Mouse (Mus musculus) kidney, postnatal 4 days (tissue): ENCODE data around the gene Mmd2.

ENCODE experiments used
- DNase-seq, 2 experiments: peaks; one replicate each; pipeline ENCODE4 v3.0.0; 2021; ENCODE audit warnings: mixed read lengths in 2 of 2

The Mmd2 gene

DNA sequence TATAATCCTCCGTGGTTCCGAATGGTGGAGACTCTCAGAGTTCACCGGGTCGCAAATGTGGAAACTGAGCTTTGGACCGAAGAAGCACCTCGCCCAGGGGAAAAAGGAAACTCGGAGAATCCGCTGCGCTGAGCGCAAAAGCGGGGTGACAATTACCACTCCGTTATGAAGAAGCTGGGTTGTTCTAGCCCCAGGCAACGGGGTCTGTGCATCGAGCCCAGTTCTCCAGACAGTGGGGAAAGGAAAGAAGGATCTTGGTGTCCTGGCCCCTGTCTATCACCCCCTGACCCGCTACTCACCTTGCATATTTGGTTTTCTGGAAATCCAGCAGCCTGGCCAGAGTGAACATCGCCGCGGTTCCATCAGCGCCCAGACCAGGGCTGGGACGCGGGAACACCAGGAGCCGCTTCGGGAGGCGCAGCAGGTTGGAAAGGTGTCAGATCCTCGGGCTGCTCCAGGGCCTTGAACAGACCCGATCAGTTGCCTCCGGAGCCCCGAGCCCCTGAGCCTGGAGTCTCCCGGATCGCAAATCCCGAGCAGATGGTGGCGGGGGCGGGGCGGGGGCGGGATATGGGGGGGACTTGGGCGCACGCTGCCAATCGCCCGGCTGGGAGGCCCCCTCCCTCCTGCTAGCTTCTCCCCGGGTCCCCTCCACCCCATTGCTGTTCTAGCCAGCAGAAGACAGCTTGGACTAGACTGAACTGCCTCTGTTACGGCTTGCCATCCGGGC is at the start of gene Mmd2:
TSS of gene Mmd2 (minus strand) at position 542 of the 730 bp plus-strand sequence.
- DNase-seq, result peak; percentile 22 to 35

DNA sequence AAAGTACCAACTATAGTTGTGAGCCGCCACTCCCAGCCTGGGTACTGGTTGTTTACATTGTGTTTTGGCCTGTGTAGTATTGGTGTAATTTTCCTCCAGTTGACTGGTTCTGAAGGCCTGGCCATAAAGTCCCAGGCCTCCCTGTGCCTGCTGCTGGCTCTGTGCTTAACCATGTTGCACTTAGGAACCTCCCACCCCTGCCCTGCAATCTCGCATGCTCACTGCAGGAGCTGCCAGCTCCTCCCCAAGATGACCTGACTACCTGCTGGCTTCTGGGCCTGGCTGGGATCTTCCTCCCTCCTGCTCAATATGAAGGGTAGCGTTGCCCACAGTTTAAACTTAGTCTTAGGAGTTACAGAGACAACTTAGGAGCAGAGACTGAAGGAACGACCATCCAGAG is 43.7 kb upstream of the Mmd2 start:
- DNase-seq, result peak in 1 of 2 experiments; percentile 32

DNA sequence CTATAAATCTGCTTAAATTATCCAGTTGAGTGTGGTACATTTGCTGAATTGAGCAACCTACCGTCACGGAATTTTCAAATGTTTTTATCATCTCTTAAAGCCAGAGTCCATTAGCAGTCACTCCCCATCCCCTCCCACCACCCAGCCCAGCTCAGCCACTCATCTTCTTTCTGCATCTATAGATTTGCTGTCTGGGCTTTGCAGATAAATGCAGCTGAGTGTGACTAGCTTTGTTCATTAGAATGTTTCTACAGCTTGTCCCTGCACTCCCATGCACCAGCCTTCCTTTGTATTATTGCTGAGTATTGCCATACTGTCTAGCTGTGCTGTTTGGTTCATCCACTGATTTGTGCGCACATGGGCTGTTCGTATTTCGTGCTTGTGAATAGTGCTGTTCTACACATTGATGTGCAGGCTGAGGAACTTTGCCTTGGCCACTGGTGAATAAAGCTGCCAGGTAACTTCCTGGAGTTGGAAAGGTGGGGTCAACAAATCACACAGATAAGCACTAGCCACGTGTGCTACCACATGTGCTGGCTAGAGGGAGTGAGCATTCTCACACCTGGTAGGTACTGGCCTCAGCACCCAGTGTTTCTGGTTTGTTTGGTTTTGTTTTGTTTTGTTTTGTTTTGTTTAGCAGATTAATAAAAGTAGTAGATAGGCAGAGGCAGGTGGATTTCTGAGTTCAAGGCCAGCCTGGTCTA is 42.3 kb upstream of the Mmd2 start:
- no peak for DNase-seq

DNA sequence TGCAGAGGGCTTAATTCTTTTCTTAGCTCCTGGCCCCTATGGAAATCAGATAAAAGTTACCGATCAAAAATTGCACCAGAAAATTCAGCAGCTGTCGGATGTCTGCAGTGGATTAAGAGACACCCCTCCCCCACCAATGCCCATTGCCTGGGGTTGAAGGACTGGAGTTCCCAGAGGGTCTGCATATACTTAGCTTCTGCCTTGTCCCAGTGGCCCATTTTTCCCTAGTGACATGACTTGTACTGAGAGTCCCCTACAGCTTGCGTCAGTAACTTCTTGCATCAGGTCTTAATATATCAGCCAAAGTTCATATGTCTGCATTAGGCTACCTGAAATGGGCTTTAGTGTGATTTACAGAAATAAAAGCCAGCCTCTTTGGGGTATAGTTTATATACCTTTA is 41.8 kb upstream of the Mmd2 start:
- no peak for DNase-seq

DNA sequence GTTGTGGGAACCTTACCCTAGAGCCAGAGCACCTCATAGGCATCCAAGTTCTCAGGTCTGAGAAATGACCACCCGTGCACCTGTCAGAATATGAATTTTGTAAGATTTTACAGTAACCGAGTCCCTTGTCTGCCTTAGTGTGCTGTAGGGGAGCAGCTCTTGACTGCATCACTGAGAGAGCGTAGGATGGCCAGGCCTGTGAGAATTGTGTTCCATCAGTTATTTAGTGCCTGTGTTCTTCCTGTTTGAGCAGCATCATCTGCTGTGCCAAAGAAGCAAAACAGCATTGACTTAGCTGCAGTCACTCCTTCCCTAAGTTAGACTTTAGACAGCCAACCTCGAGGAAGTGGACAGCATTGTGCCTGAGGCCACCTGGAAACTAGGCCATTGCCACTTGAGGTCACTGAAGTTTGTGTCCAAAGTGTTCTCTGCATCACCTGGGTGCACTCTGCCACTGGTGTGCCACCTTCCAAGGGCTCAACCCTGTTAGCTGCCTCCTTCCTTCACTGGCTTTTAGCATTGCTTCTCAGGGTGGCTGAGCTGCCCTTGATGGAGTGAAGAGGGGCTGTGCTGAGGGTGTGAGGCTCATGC is 41.0 kb upstream of the Mmd2 start:
- no peak for DNase-seq

DNA sequence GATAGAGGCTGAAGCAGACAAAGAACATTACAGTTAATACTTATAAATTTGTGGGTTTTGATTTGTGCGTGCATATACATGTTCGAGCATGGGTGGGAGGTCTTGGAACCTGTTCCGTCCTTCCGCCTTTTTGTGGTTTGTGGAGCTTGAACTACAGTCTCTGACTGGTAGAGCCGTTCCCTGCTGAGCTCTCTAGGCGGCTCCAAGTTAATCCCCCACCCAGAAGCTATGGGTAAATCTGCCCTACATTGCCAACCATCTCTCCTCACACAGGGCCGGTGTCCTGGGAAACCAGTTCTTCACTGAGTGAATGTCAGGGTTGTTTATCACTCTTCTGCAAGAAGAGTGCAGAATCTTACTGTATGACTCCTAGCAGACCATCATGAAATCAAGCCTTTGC is 39.6 kb upstream of the Mmd2 start:
- no peak for DNase-seq

DNA sequence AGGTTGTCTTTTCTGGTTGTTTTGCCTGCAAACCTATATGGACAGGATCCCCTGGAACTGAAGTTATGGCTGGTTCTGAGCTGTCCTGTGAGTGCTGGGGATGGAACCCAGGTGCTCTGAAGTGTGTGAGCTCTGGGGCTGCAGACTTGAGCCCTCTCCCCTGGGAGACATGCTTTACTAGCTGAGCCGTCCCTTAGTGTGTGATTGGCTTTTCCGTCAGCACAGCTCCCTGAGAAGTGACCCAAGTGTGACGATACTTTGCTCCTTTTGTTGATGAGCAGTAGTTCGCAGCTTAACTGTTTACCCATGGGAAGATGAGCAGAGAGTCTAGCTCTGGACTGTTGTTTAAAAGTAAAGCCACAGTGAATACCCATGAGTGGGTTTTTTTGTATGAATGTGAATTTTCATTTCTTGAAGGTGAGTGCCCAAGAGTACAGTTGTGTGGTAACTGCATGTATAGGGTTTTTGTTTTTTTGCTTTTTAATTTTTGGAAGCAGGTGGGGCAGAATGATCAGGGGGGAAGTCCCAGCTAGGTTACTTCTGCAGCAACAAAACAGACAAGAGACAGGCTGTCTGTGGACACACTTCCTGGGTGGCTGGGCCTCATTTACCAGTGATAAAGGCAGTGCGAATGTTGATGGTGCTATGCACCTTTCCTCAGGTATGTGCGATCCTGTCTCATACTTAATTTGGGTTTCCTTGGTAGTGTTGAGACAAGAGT is 32.9 kb upstream of the Mmd2 start:
- no peak for DNase-seq

DNA sequence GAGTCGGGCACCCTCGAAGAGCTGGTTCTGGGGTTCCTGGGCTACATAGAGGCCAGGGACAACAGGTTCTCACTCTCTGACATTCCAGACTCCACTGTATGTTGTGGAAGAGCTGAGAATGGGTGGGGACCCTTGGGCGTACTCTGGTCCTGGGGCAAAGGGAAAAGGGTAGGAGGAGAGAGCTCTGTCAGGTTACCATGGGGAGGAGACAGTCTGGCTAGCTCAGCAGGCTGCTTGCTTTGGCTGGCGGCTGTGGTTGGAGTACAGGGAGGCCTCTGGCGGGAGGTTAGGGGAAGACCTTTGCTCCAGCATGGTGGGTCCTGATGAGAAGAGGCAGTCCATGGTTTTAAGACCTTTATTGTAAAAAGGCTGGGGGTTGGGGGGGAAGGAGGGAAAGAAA is 31.5 kb upstream of the Mmd2 start:
- DNase-seq, result peak; percentile 34 to 60

DNA sequence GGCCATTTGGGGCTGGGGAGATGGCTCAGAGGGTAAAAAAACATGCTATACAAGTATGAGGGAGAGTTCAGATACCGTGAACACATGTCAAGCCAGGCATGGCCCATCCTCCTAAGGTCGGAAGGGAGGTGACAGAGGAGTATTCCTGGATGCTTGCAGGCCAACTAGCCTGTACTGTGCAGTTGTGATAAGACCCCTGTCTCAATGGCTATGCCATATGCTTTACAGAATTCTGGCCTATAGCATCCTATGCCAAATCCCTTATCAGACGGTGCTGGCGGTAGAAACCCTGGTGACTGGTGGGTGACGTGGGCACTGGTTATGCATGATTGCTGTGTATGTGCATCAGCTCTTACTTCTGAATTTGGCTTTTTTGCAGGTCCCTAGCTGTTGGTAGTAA is 29.2 kb upstream of the Mmd2 start:
- DNase-seq, result no peak

DNA sequence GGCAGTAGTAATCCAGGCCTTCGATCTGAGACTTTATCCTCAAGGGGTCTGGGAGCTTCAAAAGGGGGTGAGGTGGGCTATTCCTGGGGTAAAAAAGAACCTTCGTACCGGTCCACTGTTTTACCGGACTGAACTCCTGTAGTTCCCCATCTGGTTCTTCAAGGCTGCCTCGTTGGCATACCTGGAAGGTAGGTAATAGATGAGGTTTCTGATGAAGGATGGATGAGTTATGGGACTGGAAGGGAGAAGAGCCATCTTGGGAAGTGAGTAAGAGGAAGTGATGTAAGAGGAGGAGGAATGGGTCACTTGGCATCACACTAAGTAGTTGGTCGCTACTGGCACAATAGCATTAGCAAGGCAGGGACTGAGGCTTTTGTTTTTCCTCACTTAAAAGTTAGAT is 21.6 kb upstream of the Mmd2 start:
- DNase-seq, result no peak

DNA sequence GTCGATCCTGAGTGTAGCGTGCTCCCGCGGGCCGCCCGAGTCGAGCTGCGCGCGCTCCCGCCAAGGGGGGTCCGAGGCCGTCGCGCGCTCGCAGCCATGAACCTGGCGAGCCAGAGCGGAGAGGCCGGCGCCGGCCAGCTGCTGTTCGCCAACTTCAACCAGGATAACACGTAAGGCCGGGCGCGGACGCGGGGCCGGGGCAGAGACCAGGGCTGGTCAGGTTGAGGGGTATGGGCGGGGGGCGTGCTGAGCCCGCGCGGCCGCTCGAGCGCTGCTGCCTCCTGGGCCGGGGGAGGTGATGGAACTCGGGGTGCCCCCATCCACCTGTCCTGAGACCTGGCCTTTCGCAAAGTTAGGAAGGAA is 21.0 kb upstream of the Mmd2 start:
- no peak for DNase-seq

DNA sequence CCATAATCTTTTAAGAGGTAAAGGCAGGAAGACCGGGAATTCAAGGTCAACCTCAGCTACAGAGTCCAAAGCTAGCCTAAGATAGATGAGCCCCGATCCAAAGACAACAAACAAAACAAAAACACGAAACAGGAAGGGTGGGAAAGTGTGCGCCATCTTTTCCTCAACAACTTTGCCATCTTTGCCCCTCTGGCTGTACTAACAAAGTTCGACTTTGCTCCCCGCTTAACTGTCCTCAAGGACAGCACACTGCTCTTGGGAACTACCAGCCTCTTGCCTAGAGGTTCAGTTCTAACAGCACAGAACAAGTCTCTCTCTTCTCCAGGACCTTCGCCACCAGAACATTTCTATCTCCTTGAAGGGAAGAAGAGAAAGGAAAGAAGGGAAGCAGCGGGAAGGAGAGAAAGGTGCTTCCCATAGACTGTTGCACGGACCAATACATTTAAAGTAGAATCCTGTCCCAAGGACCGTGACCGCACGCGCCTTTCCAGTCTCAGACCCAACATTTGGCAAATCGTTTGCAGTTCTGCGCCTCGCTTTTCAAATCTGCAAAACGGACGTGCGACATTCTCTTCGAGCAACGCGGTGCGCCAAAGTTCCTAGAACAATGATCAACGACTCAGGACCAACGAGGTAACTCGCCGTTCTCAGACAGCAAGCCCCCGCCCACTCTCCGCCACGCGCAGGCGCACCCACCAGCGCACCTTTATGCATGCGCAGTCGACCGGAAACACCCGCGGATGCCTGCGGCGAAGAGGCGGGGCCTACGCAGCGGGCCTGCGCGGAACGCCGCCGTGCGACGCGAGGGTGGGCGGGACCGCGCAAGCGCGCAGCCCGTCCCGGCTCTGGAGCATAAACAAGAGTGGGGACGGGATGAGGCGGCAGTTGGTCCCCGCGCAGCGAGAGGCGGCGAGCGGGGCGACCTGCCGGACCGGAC is 20.4 kb upstream of the Mmd2 start:
- DNase-seq, result peak; percentile 98 to 99

DNA sequence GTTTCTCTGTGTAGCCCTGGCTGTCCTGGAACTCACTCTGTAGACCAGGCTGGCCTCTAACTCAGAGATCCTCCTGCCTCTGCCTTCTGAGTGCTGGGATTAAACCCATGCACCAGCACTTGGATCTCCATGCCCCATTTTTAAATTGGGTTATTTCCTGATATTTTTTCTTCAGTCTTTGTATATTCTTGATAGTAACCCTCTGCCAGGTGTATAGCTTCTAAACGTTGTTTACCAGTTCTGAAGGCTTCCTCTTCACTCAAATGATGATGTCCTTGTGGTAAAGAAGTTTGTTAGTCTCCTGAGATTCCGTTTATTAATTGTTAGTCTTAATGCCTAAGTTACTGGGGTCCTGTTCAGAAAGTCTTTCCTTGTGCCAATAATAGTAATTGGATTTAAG is 18.8 kb upstream of the Mmd2 start, which contains the start of gene Wipi2:
TSS of gene Wipi2 (plus strand) at position 301 of the 400 bp plus-strand sequence.
- no peak for DNase-seq

DNA sequence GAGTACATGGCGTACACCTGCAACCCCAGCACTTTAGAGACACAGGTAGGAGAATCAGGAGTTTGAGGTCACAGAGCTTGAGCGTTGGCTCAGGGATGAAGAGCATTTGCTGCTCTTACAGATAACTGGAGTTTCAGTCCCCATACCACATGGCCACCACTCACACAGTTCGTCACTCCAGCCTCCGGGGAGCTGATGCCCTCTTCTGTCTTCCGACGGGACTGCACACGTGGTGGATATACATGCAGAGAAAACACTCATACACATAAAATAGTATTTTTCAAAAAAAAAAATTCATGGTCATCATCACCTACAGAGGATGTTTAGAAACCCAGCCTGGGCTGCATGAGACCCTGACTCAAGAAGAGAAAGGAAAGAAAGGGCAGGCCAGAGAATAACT is 14.5 kb upstream of the Mmd2 start:
- no peak for DNase-seq

DNA sequence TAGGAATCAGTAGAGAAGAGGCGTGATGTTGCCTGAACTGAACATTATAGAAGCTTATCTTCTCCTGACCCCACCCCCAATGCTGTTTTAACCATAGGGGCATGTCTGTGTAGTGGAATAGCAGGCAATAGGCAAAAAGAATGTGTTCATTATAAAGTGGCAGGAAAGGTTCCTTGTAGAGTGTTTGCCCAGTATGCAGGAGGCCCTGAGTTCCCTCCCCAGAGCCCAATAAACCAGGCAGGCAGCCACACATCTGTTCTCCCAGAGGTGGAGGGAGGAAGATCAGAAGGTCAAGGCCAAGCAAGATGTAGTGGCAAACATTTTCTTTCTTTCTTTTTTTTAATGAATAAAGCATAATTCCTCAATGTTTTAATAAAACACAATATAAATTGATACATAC is 13.5 kb upstream of the Mmd2 start:
- no peak for DNase-seq

DNA sequence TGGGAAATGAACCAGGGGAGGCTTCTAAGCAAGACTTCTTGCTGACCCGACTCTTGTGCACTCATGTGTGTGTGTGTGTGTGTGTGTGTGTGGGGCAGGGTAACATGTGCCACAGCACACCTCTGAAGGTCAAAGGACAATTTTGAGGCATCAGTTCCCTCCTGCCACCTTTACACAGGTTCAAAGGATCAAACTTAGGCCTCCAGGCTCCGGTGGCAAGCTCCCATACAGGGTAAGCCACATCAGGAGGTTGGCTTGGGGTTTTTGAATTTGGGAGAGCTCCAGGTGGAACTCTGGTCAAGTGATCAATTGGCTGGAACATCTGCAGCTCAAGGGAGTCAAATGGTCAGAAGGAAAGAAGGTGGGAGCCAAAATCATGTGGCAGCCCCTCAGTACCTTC is 12.8 kb upstream of the Mmd2 start:
- no peak for DNase-seq

DNA sequence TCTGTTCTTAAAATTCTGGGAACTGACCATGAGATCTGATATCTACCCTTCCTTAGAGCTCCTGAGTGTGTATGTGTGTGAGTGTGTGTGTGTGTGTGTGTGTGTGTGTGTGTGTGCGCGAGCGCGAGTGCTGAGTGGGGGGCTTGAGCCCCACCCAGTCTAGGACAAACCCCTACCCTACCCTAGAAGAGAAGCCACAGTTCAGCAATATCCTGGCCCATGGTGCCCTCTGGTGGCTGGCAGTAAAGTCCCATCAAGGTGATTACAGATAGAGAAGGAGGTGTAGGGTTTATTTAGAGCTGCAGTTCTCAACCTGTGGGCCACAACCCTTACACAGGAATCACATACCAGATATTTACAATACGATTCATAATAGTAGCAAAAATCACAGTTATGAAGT is 11.3 kb upstream of the Mmd2 start:
- DNase-seq, result peak; percentile 73 to 74

DNA sequence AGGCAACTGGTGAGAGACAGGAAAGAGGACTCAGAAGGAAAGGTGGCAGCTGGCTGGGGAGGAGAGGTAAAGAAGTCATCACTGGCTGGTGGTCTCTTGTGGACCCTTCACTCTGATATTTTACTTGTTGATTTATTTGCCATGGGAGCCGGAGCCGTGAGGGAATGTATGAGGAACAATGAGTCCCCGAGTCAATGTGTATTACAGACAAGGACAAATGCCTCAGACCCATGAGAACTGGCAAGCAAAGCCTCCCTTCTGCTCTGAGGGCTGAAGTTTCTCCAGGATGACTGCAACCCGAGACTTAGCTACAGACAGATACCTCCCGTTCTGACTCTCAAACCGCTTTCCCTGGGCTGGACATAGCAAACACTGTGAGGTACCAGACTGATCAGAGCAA is 7.7 kb upstream of the Mmd2 start:
- no peak for DNase-seq

DNA sequence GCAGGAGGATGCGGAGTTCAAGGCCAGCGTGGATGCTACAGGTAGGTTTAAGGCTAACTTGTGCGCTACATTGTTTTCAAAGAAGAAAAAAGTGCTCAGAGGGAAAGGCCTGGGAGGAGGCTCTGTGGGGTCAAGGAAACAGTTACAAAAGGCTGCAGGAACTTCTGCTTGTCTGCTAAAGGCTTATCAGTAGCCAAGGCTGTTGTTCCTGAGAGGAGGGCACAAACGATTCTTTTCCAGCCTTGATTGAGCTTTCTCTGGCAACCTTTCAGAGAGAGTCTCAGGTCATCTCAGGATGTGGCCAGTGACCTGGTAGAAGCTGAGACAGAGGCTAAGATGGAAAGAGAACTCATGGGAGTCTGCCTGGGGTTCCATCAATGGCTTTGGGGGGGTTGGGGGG is 7.0 kb upstream of the Mmd2 start:
- DNase-seq, result no peak

DNA sequence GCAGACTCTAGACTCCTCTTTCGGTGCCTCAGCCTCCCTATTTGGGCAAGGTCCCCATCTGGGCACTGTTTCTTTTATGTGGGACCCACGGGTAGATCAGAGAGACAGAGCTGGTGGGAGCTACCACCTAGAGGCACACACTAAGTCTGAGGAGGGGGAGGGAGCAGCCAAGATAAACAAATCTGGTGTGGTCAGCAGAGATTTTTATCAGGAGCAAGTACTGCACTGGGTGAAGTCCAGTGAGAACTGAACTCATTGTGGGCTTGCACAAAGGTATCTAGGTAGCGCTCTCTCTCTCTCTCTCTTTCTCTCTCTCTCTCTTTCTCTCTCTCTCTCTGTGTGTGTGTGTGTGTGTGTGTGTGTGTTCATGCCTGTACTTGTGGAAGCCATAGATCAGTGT is 5.9 kb upstream of the Mmd2 start:
- DNase-seq, result no peak

DNA sequence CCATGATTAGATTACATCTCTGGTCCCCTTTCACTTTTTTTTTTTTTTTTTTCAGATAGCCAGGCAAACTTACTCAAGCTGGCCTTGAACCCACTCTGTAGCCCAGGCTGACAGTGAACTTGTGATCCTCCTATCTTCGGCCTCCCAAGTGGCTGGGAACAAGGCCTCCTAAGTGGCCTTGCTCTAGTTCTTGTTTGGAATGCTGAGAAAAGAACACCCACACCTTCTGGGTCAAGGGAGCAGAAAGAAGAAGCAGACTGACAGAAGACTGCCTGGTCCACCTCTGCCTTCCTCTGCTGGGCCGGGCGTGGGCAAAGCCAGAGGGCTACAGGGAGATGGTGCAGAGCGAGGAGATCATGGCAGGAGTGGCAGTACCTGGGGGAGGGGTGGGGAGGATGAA is 1.8 kb upstream of the Mmd2 start:
- DNase-seq, result no peak

DNA sequence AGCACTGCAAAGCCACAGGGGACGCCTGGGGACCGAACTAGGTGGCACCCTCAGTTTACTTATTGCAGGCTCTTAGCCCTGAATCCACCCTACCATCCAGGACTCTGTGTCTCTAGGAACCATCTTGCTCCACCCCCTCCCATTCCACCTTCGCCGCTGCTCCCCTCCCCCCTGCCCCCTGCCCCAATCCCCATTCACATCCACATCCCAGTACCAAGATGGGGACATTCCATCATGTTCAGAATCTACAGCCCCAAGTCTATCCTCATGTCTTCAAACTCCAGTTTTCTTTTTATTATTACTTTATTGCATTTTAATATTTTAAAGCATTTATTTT is 357 bp upstream of the Mmd2 start:
- DNase-seq, result no peak

DNA sequence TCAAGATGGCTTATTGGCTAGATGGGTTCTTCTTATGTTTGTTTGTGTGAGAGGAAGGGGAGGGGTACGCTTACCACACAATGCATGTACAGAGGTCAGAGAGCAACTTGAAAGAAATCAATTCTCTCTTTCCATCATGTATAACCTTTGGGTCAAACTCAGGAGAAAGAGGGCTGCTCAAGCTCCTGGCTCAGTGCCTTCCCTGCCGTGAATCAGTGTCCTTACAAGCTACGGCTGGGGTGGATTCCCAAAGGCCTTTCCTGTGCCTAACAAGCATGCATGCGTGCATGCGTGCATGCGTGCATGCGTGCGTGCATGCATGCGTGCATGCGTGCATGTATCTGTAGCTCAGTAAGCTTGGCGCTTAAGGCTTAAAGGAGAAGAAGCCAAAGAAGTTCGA is 3.3 kb downstream of the Mmd2 start:
- no peak for DNase-seq
